Mouse (Mus musculus): ENCODE results near the gene Hist2h3b. TPM values are rescaled to one million over a fixed set of nuclear protein-coding genes. Genes with fewer than 3 reads are reported as not detected.
"Not testable (repeated sequence)": the region's sequence is repeated elsewhere in the genome, so short reads cannot be mapped to it uniquely, and the experiment has no call there.

Gene Hist2h3b
- total RNA-seq, 2 experiments from 2014 or later: 430 to 862 TPM

DNA sequence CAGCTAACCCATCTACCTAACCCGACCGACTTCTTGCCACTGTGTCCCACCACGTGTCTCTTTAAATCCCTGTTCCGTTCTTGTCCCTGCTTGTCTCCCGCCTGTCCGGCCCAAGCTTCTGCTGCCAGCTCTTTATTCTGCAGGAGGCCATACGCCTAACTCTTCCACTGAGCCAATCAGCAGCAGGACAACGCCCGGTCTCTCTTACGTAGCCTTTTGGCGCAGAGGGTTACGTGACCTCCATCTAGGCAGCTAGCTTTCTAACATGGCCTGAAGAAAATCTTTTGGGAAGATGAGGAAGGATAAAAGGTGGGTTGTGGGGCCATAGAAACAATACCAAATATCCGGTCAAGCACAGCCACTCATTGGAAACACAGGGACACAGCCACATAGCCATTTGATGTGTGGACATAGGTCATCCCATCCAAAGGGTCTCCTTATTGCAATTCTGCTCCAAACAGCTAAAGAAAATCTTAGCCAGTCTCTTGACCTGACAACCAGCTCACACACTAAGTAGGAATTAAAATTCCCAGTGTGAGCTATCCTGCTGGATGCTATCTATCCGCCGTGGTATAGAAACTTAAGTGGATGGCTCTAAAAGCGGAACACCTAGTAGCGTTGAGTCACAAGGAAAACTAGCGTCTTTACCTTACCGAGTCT is 6.1 kb upstream of the Hist2h3b start:
- peak; percentile 62 for ATAC-seq (replicated peaks; ENCODE audit: poor library complexity)

DNA sequence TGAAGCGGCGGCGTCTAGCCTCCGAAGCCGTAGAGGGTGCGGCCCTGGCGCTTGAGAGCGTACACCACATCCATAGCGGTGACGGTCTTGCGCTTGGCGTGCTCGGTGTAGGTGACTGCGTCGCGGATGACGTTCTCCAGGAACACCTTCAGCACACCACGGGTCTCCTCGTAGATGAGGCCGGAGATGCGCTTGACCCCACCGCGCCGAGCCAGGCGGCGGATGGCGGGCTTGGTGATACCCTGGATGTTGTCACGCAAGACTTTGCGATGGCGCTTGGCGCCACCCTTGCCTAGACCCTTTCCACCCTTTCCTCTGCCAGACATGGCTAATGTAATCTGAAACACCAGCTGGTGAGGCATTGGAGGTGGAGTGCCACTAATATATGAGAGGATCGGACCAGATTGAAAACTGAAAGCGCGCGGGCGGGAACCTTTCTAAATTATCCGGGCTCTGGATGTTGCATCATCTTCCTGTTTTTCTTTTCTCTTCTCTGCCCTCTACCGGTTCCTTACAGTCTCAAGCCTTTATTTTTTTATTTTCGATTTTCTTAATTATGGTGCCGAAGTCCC is 5.4 kb upstream of the Hist2h3b start, which contains the start of gene Hist2h4:
TSS of gene Hist2h4 (minus strand) at position 333 of the 572 bp plus-strand sequence.
- ATAC-seq (replicated peaks; ENCODE audit: poor library complexity): peak; percentile 85

DNA sequence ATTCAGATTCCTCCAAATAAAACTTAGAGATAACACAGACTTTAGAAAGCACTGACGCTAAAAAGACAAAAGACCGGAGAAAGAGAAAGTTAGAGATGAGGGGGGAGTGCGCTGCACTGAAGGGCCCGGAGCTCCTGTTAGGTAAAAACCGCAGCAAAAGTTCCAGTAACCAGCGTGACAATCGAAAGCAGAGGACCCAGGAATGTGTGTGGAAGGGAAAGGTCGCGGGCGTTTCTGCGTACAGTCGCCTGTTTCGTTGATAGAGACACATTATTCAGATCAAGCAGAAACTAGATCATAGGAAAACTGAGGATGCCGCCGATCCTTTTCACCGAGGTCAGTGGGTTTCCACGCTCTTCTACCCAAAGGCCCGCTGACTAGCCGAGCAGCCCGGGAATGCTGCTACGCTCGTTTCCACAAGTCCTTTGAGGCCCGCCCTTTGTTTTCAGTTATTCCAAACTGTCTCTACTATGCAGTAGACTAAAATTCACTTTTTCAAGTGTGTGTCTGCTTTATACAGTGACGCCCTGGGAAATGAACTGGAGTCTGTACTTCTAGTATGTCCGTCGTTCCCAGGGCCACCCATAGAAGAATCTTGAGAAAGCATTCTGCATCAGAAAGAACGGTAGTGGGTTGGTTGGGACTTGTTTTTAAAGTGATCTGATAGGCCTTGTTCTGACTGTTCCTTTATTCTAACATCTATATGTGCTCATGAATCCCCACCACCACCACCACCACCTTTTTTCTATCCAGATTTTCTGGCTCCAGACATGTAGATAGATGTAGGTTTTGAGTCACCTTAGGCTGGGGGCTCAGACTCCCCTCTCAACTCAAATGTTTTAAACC is 4.7 kb upstream of the Hist2h3b start:
- ATAC-seq (replicated peaks; ENCODE audit: poor library complexity): peak; percentile 12; the same call in 1 of the 2 replicates

DNA sequence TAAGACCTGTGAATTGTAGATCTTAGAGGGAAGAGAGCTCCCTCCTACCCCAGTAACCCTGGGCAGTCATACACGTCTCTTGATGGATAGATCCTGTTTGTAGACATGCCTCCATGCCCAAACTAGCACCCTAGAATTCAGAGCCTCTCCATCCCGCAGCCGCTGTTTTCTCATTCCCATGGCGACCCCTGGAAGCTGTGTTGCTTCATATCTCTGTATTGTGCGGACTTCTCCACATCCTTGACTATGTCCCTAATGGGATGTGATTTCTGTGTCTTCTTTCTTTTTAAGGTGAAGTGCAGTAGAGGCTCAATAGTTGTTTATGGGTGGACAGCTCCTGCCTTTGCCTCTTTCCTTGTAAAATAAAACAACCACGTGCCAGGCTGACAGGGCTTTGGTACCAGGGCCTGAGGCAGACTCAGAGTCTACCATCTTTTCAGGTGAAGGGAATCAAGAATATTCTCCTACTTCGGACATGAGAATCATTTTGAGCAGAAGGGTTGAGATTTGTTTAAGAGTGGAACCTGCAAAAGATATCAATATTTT is 4.0 kb upstream of the Hist2h3b start:
- no peak for ATAC-seq (replicated peaks; ENCODE audit: poor library complexity)

DNA sequence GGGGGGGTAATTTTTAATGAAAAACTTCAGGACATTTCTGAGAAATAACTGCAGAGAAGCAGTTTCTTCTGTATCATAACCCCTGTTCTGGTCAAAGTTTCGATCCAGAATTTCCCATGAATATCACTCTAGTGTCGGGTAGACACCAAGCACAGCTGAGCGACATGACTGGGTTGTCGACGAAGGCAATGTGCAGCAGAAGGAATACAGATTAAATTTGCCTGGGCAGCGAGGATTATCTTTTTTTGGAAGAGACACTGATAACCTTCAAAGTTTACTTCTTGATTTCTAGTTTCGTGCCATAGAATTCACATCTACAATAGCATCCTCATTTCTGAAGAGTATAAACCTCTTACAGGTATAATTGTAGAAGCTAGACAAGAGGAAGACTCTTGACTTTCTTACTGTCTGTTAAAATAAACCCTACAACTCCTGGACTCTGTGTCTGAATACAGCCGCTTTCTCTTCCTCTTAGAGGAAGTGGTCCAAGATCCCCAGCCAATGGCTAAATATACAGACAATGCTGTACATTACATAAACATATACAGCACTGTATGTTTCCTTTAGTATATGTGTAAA is 2.2 kb upstream of the Hist2h3b start:
- no peak for ATAC-seq (replicated peaks; ENCODE audit: poor library complexity)

DNA sequence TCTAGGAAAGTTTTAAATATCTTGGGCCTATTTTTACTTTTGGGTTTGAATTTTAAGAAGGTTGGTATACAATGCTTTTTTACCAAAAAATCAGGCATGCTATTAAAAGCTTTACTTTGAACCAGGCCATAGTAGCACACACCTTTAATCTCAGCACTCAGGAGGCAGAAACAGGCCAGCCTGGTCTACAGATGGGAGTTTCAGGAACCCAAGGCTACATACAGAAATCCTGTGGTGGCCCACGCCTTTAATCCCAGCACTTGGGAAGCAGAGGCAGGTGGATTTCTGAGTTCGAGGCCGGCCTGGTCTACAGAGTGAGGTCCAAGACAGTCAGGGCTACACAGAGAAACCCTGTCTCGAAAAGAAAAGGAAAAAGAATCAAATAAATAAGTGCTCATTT is 913 bp upstream of the Hist2h3b start:
- ATAC-seq (replicated peaks; ENCODE audit: poor library complexity): no peak

DNA sequence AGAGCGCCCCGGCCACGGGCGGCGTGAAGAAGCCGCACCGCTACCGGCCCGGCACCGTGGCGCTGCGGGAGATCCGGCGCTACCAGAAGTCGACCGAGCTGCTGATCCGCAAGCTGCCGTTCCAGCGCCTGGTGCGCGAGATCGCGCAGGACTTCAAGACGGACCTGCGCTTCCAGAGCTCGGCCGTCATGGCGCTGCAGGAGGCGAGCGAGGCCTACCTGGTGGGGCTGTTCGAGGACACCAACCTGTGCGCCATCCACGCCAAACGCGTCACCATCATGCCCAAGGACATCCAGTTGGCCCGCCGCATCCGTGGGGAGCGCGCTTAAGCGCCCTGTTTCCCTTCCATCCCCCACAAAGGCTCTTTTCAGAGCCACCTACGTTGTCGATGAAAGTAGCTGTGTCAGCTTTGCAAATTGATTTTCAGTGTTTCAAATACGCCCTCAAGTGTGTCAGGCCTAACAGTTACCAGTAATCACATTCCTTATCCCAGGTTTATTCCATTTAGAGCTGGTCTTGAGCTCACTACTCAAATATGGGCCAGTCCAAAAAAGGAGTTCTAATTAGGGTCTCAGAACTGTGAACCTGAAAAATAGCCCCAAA is 423 bp downstream of the Hist2h3b start:
- peak; percentile 26 for ATAC-seq (replicated peaks; ENCODE audit: poor library complexity)

DNA sequence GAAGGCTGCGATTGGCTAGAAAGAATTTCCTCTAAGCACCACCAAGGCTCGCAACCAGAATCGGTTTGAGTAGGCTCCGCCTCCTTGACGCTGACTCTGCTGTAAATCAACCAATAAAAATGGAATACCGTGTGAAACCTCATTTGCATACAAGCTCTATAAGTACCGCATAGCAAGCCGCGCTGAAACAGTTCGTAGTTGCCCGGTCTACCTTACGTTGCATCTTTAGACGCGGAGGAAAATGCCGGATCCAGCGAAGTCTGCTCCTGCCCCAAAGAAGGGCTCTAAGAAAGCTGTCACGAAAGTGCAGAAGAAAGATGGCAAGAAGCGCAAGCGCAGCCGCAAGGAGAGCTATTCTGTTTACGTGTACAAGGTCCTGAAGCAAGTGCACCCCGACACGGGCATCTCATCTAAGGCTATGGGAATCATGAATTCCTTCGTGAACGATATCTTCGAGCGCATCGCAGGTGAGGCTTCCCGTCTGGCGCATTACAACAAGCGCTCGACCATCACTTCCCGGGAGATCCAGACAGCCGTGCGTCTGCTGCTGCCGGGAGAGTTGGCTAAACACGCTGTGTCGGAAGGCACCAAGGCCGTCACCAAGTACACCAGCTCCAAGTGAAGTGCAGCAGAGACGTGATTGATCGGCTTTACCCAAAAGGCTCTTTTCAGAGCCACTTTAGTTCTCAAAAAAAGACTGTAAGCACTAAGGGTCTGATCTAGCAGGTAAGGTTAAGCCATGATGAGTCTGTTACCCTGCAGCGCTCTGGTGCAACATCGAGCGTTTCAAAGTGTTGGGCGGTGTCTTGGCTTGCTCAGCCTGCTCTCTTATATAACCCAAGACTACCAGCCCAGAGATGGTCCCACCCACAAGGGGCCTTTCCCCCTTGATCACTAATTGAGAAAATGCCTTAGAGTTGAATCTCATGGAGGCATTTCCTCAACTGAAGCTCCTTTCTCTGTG is 1.3 kb downstream of the Hist2h3b start, which contains the start of gene Hist2h2bb:
TSS of gene Hist2h2bb (plus strand) at position 242 of the 964 bp plus-strand sequence.
- ATAC-seq (replicated peaks; ENCODE audit: poor library complexity): peak; percentile 81

DNA sequence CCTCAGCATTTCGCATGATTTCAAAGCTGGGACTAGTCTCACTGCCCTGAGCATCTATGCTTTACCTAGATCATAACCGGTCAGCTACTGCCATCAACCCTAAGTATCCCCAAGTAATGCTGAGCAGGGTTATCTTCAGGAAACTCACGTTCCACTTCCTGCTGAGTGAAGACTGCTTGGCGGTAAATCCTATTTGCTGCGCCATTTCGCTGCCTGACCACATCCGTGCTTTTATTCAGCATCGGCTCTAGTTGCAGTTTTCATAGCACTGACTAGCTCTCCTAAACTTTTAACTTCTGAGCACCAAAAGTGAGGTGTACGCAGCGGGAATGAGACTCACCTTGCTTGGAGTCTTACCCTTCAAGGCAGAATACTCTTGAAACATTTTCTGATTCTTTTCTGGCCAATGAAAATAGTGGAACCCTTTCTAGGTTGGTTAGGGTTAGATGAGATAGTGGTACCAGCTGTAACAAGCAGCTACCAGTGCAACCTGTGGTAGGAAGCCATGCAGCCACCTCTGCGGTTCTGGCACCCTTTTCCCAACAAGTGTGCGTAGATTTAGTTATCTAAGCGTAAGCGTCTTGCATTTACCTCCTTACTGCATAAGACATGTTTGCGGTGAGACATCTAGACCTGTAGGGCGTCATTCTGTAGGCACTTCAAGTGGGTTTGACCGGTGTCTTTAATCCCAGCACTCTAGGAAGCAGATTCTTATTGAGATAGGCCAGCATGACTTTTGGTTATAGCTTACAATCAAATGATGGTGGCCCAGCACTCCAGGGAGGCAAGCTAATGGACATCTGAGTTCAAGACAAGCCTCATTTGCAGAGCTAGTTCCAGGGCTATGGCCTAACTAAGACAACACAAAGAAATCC is 5.4 kb downstream of the Hist2h3b start:
- no peak for ATAC-seq (replicated peaks; ENCODE audit: poor library complexity)

DNA sequence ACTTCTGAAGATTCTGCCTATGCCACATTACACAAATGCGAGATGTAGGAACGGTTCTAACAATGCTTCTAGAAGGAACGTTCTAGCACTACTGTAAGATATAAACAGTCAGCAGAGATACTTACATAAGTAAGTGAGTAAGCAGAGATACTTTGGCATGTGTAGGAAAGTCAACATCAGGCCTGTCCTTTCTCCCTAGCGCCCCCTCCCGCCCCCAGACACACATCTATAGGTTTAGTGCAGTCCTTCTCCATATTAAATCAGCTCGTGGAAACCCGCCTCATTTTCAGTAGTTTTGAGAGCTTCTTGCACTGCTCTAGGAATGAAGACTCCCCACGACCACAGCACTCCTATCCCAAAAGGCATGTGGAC is 9.0 kb downstream of the Hist2h3b start:
- ATAC-seq (replicated peaks; ENCODE audit: poor library complexity): peak; percentile 62

DNA sequence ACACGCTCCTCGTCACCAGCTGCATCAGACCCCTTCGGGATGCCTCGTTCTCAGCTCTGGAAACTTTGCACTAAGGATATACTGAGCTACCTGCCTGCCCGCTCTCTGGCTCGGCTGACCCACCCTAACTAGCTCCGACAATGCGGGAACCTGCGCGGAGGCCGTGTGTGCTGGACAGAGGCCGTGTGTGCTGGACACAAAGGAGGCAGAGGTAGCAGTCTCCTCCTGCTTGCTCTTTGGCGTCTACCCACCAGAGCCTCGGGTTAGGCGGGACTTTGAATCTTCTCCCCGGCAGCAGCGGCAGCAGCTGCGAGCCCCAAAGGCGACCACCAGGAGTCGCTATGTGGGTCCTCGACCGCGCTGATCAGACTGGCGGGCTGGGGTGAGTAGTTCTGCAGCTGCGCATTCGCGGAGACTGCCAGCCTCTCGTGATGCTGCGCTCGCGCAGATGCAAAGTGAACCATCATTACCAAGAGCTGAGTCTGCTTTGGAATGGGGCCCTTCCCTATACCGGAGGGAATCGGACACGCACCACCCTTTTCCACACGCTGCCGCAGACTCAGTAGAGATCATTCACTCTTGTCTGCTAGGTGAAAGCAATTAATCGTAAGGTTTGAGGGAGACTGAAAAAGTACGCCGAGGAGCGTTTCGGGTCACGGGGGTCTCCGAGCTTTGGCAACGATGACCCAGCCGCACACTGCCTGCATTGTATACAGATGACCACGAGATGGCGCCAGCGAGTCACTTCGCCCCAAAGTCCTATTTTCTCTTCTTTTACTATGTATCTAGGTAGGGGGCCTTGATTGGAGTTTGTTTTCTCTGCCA is 9.6 kb downstream of the Hist2h3b start:
- ATAC-seq (replicated peaks; ENCODE audit: poor library complexity): peak; percentile 94

DNA sequence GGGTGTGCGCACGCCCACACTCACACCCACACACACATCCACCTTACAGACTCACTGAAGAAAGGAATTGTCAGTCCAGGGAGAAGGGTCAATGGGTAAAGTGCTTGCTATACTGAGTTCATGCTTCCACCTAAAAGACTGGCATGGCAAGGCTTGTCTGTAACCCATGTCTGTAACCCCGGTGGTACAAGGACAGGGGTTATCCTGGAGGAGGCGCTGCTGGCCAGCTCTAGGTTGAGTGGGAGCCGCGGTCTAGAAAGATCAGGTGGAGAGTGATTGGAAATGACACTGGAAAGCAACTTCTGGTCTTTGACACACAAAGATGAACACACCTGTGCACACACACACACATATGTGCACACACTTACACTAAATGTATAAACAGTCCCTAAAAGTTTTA is 12.2 kb downstream of the Hist2h3b start:
- ATAC-seq (replicated peaks; ENCODE audit: poor library complexity): no peak

DNA sequence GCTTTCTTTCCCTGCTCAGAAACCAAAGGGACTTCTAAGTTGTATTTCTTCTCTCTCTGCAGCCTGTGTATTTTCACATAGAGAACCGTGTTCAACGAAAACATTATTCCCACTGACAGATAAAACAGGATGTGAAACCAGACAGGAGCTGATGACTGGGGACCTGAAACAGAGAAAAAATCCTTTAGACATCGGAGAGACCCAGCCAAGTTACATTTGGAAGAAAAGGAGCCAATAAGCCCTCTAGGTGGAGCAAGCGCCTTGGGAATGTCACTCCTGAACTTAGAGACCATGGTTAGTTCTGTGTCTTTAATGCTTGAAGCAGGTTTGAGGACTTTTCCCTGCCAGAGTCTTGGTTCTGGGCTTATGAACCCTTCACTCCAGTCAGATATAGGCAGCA is 16.0 kb downstream of the Hist2h3b start:
- ATAC-seq (replicated peaks; ENCODE audit: poor library complexity): peak; percentile 54

DNA sequence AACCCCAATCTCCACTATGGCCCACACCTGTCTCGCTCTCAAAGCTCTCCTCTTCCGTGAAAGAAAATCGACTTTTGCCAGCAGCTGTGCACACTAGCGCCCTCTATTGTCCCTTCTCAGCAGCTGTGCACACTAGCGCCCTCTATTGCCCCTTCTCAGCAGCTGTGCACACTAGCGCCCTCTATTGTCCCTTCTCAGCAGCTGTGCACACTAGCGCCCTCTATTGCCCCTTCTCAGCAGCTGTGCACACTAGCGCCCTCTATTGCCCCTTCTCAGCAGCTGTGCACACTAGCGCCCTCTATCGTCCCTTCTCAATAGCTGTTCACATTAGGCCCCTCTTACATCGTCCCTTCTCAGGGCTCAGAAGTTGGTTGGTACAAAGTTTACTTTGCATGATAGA is 18.9 kb downstream of the Hist2h3b start:
- not testable (repeated sequence) for ATAC-seq (replicated peaks; ENCODE audit: poor library complexity)

DNA sequence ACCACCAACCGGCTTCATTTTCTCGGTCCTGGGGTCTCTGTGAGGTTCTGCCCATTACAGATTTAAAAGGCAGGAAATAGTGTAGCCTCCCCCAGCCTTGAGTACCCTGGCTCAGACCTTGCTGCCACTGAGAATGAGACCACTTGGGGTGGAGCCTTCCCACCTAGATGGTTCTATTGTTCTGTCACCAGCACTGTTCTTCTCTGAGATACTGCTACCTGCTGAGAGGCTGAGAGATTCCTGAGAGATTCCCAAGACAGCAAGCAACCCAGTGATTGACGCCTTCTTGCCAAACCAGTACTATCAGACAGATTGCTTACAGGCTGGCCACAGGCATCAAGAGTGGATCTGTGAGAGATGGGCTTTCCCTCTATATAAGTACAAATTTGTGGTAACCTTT is 20.7 kb downstream of the Hist2h3b start:
- no peak for ATAC-seq (replicated peaks; ENCODE audit: poor library complexity)

DNA sequence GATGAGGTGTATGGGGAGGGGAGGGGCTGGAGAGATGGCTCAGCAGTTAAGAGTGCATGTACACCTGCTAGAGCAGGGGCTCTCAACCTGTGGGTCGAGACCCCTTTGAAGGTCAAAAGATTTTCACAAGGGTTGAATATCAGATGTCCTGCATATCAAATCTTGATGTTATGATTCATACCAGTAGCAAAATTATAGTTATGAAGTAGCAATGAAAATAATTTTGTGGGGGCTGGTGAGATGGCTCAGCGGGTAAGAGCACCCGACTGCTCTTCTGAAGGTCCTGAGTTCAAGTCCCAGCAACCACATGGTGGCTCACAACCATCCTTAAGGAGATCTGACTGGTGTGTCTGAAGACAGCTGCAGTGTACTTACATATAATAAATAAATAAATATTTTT is 22.3 kb downstream of the Hist2h3b start:
- ATAC-seq (replicated peaks; ENCODE audit: poor library complexity): not testable (repeated sequence)

DNA sequence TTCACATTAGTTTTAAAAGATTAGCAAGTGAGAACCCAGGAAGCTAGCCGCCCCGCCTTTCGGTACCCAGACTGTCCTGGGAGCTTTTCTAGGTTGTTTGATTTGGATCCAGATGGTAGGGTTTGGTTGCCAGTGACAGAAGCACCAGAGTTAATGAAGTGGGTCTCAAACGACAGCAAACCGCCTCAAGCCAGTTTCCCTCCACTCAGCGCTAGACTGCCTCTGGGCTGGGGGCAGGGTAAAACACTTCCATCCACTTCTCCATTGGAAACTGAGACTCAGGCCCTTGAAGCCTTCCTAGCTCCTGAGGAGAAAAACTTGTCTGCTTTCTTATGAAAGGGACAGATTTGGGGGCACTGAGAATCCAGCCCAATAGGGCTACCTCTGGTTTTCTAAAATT is 24.2 kb downstream of the Hist2h3b start:
- no peak for ATAC-seq (replicated peaks; ENCODE audit: poor library complexity)

DNA sequence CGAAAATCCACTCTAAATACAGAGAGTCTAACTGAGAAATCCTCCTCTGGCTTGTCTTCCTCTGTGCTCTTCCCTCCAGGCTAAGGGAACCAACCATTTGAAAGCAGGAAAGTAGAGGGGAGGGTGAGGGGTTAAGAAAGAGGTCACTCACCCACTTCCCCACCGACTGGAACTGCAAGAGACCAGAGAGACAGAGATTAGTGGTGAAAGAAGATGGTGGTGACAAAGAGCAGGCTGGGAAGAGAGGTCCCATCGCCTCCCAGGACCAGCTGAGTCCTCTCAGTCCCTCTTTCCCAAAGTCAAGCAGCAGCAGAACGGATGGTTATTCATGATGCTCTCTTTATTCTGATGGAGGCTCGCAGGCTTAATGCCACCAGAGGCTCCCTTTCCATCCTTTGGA is 24.9 kb downstream of the Hist2h3b start:
- peak; percentile 17 for ATAC-seq (replicated peaks; ENCODE audit: poor library complexity)

Data from megakaryocyte progenitor cell, adult 5-6 weeks (primary cell).